Mouse (Mus musculus) right cerebral cortex, adult 18-20 months (tissue): Measurements from ENCODE around the gene Arhgap15.
"Not testable (repeated sequence)": the region's sequence is repeated elsewhere in the genome, so short reads cannot be mapped to it uniquely, and the experiment has no call there.

Experiments used
- DNase-seq: peaks from one replicate; pipeline ENCODE4 v3.0.0; 2022; ENCODE audit warnings: mixed read lengths

Gene Arhgap15

DNA sequence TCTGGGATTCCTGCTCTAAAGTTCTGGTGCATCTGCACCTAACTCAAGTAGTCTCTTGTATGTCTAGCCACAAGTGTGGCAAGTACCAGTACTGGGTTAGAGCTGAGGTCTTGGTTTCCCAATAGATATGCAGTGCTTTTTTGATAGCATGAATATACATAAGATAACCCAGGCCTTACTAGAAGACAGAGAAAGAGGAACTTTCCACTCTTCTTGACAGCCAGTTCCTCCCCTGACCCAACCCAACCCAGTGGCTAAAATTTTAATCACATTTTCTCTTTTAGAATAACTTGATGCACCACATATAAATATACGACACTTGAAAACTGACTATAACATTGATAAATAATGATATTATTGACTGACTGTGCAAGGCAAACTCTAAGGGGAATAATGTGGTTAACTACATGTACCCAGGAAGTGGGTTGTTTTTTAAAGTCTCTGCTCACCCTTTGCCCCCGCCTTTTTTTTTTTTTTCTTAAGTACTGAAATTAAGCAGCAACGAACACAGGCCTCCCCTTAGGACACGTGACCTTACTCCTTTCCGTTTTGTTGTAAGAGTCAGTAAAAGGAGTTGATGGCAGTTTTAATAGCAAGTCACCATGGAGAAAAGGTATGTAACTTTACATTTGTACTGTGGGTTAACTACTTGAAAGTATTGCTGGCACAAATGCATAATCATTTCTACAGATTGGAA is at the start of gene Arhgap15:
Gene Arhgap15, plus strand, starts transcription at position 538 of the 697 bp plus-strand sequence.
- no peak for DNase-seq

DNA sequence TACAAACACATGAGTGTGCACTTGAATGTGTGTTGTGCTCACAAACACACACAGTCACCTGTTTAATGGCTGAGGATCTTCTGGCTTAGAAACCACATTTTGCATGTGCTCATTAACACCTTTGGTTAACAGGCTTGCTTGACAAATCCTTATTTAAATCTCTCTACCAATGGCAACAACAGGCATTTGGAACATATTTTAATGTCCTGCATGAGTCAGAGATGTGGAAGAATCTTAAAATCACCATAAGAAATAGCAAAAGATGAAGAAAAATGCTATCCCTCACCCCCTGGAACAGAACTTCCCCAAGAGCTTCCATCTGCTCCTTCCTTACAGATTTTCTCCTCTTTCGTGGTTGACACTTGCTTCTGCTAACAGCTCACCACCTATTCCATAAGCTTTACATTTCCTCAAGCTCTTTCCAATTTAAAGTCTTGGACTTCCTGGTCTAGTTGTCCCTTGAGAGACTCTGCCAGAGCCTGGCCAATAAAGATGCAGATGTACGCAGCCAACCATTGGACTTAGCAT is 35.9 kb upstream of the Arhgap15 start:
- peak; percentile 37 for DNase-seq

DNA sequence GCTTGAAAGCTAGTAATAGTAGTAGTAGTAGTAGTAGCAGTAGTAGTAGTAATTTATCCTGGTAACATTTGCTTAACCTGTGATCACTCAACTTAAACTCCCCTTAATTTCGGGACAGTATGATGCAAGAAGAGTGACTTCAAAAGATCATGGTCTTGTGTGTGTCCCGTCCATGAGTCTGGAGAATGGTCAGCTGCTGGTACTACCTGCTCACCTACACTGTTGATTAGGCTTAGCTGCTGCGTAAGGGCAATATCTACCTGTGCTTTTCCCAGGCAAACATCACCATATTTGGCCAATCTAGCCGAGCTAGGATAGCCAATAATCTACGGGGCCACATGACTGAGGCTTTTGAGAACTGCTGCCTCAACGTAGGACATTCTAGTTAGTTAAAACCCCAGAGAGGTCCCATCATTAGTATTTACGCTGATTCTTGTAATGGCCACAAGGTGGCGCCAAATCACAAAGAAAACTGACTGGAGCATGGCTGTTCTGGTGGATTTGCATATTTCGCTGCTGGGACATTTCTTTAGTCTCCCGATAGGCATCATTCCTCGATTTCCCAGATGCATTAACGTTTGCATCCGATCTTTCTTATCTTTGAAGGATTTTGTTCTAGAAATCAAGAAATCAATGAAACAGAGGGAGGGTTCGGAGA is 26.0 kb upstream of the Arhgap15 start:
- peak; percentile 70 for DNase-seq

DNA sequence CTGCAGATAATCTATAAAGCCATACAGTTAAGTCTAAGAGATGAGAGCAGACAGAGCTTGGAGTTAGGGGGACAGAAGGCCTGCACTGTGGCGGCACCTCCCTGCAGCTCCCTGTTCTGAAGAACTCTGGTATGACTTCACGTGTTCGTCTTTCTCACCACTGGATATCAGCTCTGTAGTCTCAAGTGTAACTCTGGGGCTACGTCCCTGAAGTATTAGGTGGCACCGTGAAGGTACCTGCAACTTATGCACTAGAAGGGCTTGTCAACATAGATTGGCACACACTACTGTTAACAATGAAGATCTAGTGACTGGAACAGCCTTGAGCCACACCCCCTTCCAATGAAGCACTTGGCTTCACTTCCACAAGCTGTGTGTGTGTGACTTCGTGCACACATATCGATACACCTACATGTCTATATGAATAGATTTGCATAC is 25.5 kb upstream of the Arhgap15 start:
- DNase-seq: no peak

DNA sequence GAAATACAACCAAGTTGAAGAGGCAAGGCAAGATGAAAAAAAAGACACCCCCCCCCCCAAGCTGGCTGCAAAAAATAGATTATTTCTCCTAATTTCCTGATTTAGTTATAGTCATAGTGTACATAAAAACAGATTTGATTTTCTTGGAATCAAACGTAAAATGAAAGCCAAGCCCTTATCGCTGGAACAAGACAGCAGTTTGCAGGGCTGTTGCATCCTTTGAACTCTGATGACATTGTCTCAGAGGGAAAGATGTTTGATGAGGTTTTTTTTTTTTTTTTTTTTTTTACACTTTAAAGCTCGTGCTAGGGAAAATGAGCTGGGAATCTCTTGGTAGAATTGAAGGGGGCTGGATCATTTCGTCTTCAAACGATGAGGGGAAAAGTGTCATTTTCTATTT is 21.4 kb upstream of the Arhgap15 start:
- DNase-seq: no peak

DNA sequence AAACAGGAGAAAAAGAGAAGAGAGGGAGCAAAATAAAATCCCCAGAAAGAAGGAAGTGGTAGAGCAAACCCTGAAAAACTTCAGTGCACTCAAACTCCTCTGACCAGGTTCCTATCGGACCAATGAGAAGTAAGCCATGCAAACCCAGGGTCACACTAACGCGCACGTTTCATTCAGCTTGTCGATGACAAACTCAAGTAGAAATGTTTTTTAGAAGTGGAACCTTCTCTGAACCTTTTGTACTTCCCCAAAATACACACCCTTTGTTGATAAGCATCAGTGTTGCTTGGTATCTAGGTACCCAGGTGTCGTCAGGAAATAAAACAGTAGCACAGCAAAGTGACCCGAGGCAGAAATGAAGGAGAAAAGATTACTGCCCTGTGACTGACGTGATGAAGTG is 20.9 kb upstream of the Arhgap15 start:
- DNase-seq: no peak

DNA sequence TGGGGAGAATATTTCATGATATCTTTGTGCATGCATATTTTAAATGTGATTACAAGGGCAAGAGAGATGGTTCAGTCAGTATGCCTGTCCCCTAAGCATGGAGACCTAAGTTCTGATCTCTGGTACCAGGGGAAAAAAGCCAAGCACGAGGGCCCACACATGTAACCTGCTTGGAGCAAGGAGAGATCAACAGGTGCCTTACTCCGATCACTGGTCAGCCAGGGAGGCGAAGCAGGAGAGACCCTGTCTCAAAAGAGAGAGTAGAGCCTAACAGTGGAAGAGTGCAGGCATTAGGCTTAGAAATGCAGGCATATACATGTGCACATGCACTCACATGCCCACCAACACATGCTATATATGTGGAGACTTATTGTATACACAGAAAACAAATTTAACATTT is 19.8 kb upstream of the Arhgap15 start:
- DNase-seq: no peak

DNA sequence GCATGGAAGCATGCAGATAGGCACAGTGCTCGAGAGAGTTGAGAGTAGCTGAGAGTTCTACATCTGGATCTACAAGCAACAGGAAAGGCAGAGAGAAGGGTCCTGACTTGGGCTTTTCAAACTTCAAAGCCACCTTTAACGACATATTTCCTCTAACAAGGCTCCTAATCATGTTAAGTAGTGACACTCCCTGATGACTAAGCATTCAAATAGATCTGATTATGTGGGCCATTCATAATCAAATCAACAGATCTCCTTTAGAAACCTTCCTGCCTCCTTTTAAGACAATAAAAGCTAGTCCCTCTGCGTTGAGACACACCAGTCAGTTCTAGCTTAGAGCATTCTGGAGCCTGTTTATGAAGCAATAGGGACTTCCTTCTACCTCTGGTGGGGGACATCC is 16.2 kb upstream of the Arhgap15 start:
- DNase-seq: no peak

DNA sequence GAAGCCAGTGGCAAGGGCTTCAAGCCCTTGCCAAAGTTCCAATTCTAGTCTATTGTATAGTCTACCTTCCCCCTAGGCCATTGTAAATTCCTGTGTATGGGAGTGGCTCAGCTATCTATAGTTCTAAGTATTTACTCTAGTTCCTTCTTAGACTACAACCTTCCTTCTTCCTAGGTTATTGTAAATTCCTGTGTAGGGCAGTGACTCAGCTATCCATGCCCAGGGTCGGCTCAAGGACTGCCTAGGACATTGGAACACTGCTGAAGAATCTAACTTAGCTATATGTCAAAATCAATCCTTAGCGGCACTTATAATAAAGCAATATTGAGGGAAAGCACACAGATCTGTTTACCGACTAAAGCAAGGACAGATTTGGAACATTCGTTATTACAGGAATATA is 13.6 kb upstream of the Arhgap15 start:
- not testable (repeated sequence) for DNase-seq

DNA sequence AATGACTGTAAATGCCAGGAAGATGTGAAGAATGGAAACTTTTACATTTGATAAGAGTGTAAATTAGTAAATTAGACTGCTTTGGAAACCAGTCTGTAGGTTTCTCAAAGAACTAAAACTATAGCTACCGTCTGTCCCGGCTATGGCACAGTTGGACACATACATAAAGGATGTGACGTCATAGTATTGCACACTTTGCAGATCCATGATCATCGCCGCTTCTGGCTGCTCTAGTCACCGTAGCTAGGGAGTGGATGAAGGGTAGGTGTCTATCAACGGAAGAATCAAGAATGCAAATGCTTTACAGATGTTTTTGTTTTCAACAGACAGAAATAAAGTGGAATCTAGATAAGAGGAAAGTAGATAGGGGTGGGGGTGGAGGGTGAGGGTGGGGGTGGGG is 11.1 kb upstream of the Arhgap15 start:
- no peak for DNase-seq

DNA sequence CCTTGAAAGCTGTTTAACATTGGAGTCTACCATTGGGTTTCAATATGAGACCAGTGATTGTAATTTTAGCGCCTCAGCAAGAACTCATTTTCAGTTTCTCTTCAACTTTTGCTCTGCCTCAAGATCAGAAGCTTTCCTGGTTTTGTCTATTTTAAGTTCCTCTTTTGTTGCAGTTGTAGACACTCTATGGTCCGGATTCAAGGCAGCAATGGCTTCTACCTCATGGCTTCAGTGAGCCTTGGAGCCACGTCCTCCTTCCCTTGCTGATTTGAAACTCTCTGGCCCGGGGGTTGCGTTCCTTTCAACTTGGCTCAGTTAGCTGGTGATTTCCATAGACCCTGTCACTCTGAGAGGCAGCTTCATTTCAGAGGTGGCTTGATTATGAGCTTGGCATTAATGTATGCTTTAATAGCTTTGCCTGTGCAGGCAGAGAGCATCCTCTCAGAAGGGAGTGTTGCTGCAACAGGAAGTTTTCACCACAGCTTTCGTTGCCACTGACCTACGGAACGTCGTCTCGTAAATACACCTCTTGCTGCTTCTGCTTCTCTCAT is 10.0 kb upstream of the Arhgap15 start:
- no peak for DNase-seq

DNA sequence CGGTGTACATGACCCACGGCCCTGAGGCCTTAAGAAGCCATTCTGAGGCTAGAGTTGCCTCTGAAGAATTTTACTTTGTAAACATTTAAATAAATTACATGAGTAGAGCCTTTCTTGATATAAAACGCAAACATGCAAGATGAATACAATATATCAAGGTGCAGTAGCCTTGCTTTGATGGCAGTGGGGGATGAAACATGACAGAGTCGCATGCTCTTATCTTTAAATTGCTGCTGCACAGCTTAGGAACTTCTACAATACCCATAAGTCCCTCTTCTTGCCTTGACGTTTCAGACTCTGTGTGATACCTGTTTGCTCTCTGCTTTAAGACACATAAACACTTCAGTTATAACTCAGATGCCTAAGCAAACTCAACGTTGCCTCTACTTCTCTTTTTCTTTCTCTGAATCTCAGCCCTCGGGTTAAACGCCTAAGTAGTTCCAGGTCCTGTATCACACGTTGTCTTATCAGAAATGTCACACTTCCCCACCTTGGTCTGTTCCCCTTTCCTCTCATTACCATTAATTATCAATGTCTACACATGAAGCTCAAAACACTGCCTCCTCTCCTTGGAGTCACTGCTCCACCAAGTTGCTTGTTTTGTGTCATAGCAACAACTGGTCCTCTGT is 9.3 kb upstream of the Arhgap15 start:
- DNase-seq: no peak

DNA sequence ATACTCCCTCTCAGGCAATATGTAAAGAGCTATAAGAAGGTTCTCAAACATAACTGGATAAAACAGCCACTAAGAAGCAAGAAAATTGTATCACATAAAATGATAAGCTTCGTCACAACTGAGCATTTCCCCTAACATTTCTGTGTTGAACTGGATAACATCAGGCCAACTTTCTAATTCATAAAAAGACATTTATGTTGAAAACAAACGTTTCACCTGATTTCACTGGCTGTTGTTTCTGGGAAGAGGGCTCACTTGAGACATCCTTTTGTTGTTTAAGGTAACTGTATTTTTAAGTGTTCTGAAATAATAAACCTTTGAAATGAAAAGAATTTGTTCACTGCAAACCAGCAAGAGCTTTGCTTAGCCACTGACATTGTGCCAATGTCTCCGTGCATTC is 697 bp downstream of the Arhgap15 start:
- no peak for DNase-seq

DNA sequence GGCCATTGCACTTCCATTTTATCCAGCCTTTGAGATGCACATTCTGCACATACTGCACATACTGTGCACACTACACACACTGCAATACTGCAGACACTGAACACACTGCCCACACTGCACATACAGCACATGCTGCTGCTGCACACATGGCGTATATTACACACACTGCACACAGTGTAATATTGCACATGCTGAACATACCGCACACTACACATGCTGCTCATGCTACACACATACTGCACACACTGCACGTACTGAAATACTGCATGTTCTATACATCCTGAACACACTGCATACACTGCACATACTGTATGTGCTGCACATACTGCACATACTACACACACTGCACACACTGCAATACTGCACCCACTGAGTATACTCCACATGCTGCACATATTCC is 7.3 kb downstream of the Arhgap15 start:
- DNase-seq: no peak

DNA sequence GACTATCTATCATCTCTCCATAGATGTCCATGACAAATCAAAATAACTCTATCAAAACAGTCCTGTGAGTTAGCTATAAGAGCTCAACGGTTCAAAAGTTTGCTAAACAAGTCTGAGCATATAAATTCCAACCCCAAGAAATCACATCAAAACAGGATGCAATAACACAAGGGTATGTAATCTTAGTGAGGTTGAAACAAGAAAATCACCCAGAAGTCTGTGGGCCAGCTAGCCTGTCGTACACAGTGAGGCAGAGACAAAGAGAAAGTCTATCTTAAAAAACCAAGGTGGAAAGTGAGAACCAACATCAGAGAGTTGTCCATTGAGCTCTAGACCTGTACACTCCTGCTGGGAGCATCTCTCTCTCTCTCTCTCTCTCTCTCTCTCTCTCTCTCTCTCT is 8.0 kb downstream of the Arhgap15 start:
- no peak for DNase-seq

DNA sequence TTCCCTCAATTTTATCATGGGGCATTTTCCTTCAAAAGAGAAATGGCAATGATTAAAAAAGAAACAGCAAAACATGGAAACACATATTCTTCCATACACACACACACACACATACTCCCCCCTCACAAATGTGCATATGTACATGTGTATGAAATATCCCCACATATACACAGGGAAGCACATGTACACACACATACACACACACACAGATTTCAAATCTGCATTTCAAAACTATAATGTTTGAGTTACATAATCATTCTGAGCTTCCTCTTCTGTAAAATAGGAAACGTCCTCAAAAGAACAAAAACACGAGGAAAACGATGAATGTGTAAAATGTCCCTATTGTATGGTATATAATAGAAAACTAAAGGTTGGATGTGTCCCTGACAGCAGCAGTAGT is 13.1 kb downstream of the Arhgap15 start:
- DNase-seq: no peak

DNA sequence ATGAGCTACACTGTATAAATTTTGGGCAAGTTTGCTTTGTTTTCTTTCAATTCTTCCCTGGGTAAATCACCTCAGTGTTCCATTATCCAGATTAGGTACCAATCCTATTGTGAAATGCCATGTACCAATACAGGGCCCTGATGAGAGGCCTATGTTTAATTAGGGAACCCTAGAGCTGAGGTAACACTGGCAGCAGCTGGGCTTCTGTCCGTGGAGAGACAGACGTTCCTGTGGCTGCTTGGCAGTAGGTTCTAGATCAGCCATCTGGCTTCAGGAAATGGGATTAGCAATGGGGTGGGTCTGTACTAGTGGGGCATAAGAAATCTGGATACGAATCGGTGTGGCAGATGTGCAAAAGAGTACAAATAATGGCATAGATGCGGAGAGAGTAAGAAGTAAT is 14.7 kb downstream of the Arhgap15 start:
- DNase-seq: no peak

DNA sequence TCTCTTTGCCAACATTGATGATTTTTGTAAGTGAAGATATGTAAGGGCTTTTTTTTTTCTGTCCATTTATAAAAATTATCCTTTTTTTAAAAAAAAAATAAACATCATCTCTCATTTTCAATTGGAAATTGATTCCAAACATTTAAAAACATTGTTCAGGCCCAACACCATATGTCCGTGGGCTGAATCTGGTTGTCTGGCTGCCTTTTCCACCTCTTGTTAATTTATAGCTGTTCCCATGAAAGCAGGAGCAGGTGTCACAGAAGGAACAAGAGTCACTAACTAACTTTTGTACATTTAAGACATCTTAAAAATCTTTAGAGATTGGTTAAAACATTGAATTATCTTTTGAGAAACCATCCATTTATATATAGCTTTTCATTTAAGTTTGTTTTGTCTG is 15.8 kb downstream of the Arhgap15 start:
- no peak for DNase-seq

DNA sequence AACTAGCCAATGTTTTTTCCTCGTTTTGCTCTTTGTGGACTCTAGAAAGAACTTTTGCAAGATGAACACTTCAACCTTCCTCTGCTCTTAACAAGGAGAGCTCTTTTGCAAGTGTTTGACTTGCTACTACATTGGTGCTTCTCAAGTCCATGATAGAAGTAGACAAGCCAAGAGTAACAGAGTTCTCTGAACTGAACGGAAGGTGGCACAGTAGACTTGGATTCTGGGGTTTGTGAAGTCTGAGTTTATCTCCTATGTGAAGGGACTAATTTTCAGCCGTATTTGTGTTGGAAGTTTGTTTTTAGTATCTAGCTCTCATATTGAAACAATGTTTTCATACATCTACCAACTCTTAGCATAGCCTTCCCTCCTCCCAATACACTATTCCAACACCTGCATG is 17.6 kb downstream of the Arhgap15 start:
- DNase-seq: no peak

DNA sequence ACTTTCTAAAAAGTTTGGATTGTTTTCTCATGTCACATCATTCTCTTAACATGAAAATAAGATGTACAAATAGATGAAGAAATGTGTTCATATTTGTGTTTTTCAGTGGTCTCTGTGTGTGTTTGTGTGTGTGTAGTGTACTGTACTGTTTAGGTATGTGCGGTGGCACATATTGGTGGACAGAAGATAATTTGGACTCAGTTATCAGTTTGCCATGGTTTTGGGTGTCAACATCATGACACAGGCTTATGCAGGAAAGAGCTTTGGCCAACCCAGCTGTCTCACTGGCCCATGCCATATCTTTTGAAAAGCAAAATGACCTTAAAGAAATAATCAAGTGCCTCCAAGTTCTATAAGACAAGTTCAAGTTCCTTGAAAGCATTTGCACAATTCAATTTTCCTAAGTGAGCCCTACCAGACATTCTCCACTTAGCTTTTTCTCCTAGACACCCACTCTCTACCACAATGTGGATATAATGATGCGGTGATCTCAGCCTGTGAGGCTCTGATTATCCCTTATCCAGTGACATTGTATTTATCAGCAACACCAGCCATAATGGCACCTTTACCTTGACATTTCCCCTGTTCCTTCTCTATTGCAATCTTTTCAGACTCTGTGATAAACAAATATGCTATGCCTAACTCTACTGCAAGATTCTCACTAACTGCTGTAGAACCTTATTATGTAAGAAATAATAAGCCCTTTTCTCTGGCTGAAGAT is 21.4 kb downstream of the Arhgap15 start:
- DNase-seq: no peak

DNA sequence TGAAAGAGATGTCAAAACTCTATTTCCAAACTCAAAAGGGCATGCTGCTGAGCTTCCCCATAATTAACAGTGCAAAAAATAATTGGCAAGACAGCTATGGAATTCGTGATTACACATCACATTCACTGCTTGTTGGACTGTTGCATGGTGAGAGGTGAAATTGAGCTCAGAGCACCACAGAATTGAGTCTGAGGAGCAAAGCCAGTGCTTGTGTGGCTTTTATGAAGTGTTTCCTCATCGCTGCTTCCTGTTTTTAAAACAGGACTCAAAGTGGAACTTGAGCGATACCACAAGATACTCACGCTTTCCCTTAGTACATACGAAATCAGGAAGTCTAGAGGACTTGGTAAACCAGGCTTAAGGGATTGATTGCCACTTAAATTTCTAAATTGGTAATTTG is 24.0 kb downstream of the Arhgap15 start:
- no peak for DNase-seq

DNA sequence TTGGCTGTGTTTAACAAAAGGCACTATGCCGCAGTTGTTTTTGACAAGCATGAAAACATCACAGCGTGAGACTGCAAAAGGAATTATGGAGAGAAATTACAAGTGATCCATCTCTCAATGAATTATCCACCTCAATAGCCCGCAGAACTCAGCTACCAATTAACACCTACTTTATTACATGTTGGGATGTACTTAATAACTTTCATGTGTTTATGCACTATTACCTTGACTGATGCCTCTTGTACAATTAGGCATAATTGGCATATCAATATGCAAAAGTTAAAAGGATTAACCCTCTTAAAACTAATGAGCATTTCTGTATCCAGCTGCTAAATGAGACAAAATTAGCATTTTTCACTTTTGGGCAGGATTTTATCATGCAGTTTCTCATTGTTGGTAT is 33.5 kb downstream of the Arhgap15 start:
- no peak for DNase-seq
